Mouse (Mus musculus) CH12.LX (cell line): ENCODE measurements at regions not wholly inside any gene's neighbourhood (a gene's known extent, or its start where the extent isn't known, plus 50 kb on each side); places are given as distances from the start of the nearest gene placed in this dataset.

Experiments used
- DNase-seq: peaks from one replicate; pipeline ENCODE4 v3.0.0-alpha.2; 2013; ENCODE audit errors: extremely low read depth
- H3K27ac ChIP-seq: 2 replicates; pipeline ENCODE4 v1.5.1; 2012; ENCODE audit warnings: low read depth, mild to moderate bottlenecking, control low read depth, moderate library complexity; ENCODE audit not compliant: insufficient read depth
- H3K27me3 ChIP-seq: replicated peaks from 2 replicates; pipeline ENCODE3; 2012; ENCODE audit warnings: inconsistent platforms
- H3K36me3 ChIP-seq, 2 experiments: replicated peaks in 1 of 2; 2 replicates each; pipeline versions ENCODE3 to v1.6.1; 2012; ENCODE audit warnings: inconsistent platforms in 1 of 2, low read length in 1 of 2, mild to moderate bottlenecking in 1 of 2, mixed read lengths in 1 of 2, moderate library complexity in 1 of 2; ENCODE audit not compliant: control insufficient read depth in 1 of 2, insufficient read depth in 1 of 2
- H3K4me1 ChIP-seq, 2 experiments: 2 replicates each; pipeline ENCODE4 v1.6.1; 2012; ENCODE audit warnings: inconsistent platforms in 1 of 2, moderate library complexity in 1 of 2; ENCODE audit not compliant: insufficient read depth in 2 of 2, control insufficient read depth in 1 of 2
- H3K4me2 ChIP-seq: 2 replicates; pipeline ENCODE4 v1.6.1; 2012; ENCODE audit warnings: low read depth, mild to moderate bottlenecking, control low read depth; ENCODE audit not compliant: poor library complexity, insufficient read depth, severe bottlenecking
- H3K4me3 ChIP-seq, 3 experiments: fragments of 150-350 bp in 1 of 3; sonication (generic) in 1 of 3; replicated peaks in 1 of 3; 2 replicates each; pipeline versions ENCODE3 to v1.5.1; 2011 to 2012; ENCODE audit warnings: low read depth in 2 of 3, low read length in 2 of 3, mild to moderate bottlenecking in 2 of 3, moderate library complexity in 2 of 3, control low read depth in 1 of 3, improper control_type of control experiment in 1 of 3, inconsistent platforms in 1 of 3, mixed read lengths in 1 of 3; ENCODE audit not compliant: poor library complexity in 1 of 3
- H3K79me2 ChIP-seq: replicated peaks from 2 replicates; pipeline ENCODE4 v1.6.1; 2012; ENCODE audit warnings: mild to moderate bottlenecking, moderate library complexity; ENCODE audit not compliant: control insufficient read depth, poor library complexity, insufficient read depth, severe bottlenecking; ENCODE audit errors: extremely low read depth
- H3K9ac ChIP-seq: 2 replicates; pipeline ENCODE4 v1.6.1; 2012; ENCODE audit warnings: low read depth, mild to moderate bottlenecking, control low read depth, moderate library complexity; ENCODE audit not compliant: insufficient read depth
- H3K9me3 ChIP-seq: replicated peaks from 2 replicates; pipeline ENCODE3; 2012; ENCODE audit warnings: low read length, inconsistent platforms, mixed read lengths
- CHD2 ChIP-seq: IDR thresholded peaks from 2 replicates; pipeline ENCODE4 v1.6.1; 2011; ENCODE audit warnings: low read length, improper control_type of control experiment
- CTCF ChIP-seq, 2 experiments: IDR thresholded peaks in 1 of 2; conservative IDR thresholded peaks in 1 of 2; 2 replicates each; pipeline ENCODE4 v1.5.1; 2011 to 2012; ENCODE audit warnings: low read depth in 2 of 2, low read length in 2 of 2, improper control_type of control experiment in 1 of 2, inconsistent platforms in 1 of 2, mild to moderate bottlenecking in 1 of 2, moderate library complexity in 1 of 2
- ETS1 ChIP-seq: conservative IDR thresholded peaks from 2 replicates; pipeline ENCODE4 v1.6.1; 2012; ENCODE audit warnings: low read depth, mild to moderate bottlenecking, inconsistent platforms, low read length, improper control_type of control experiment, moderate library complexity
- JUND ChIP-seq: conservative IDR thresholded peaks from 2 replicates; pipeline ENCODE4 v1.6.1; 2011; ENCODE audit warnings: low read depth, low read length, improper control_type of control experiment
- MAX ChIP-seq: IDR thresholded peaks from 2 replicates; pipeline ENCODE4 v1.6.1; 2011; ENCODE audit warnings: low read length, improper control_type of control experiment
- MAZ ChIP-seq: IDR thresholded peaks from 2 replicates; pipeline ENCODE4 v1.6.1; 2012; ENCODE audit warnings: low read depth, mild to moderate bottlenecking, inconsistent platforms, low read length, improper control_type of control experiment, moderate library complexity
- NELFE ChIP-seq: IDR thresholded peaks from 2 replicates; pipeline ENCODE4 v1.6.1; 2011; ENCODE audit warnings: low read depth, low read length, improper control_type of control experiment
- PAX5 ChIP-seq: IDR thresholded peaks from 2 replicates; pipeline ENCODE4 v1.6.1; 2012; ENCODE audit warnings: low read length, inconsistent platforms, mixed read lengths
- POLR2A ChIP-seq: IDR thresholded peaks from 2 replicates; pipeline ENCODE4 v1.6.1; 2011; ENCODE audit warnings: low read depth, mild to moderate bottlenecking, improper control_type of control experiment, low read length
- RCOR1 ChIP-seq: conservative IDR thresholded peaks from 2 replicates; pipeline ENCODE4 v1.6.1; 2012; ENCODE audit warnings: low read depth, mild to moderate bottlenecking, inconsistent platforms, low read length, improper control_type of control experiment
- SIN3A ChIP-seq: IDR thresholded peaks from 2 replicates; pipeline ENCODE4 v1.6.1; 2012; ENCODE audit warnings: low read length, improper control_type of control experiment, inconsistent platforms
- USF1 ChIP-seq: IDR thresholded peaks from 2 replicates; pipeline ENCODE4 v1.6.1; 2014; ENCODE audit warnings: low read depth, mild to moderate bottlenecking, inconsistent platforms, low read length, improper control_type of control experiment
- USF2 ChIP-seq: conservative IDR thresholded peaks from 2 replicates; pipeline ENCODE4 v1.6.1; 2011; ENCODE audit warnings: low read depth, low read length, improper control_type of control experiment
- ZNF384 ChIP-seq: IDR thresholded peaks from 2 replicates; pipeline ENCODE4 v1.6.1; 2012; ENCODE audit warnings: low read depth, low read length, improper control_type of control experiment, inconsistent platforms
- dilution Hi-C: fragments of 300-500 bp; cut with MboI; formaldehyde crosslinking; loops from 2 replicates; pipeline ENCODE4 v1.14.3; 2020; ENCODE audit warnings: low sequenced_read_pairs; ENCODE audit not compliant: extremely low pct_unique_long_range_greater_than_20kb, extremely low pct_ligation_motif_present
- in situ Hi-C: fragments of 300-500 bp; cut with MboI; formaldehyde crosslinking; loops from 3 replicates; pipeline ENCODE4 v1.14.3; 2019; ENCODE audit warnings: low sequenced_read_pairs, low pct_ligation_motif_present, low pct_unique_long_range_greater_than_20kb, mixed read lengths

GRCm38 (mm10) chr14:102492376-102492775 lies 490.1 kb downstream of the Kctd12 start:
- no peaks in the 10 kb centered on the region for H3K79me2 ChIP-seq
- H3K36me3 ChIP-seq: no peaks in the 10 kb centered on the region
- no peak overlapping the region for H3K9ac ChIP-seq
- no peak for TF ChIP-seq CTCF (conservative IDR thresholded peaks at IDR 0.05 in 1 of 2, IDR thresholded peaks at IDR 0.05 in 1 of 2; ENCODE audit: low read depth in 2 of 2, low read length in 2 of 2)
- no peak for TF ChIP-seq RCOR1
- no peak for TF ChIP-seq CHD2
- no peak for TF ChIP-seq NELFE
- TF ChIP-seq USF2: no peak
- DNase-seq: no peak
- no peak overlapping the region for H3K4me3 ChIP-seq
- no peak overlapping the region for H3K27ac ChIP-seq
- H3K4me2 ChIP-seq: no peak overlapping the region
- no peaks in the 10 kb centered on the region for H3K27me3 ChIP-seq
- H3K9me3 ChIP-seq: no peaks in the 10 kb centered on the region
- no peaks in the 10 kb centered on the region for H3K4me1 ChIP-seq
- dilution Hi-C loops: no loop called here
- in situ Hi-C loops: no loop called here

GRCm38 (mm10) chr14:102491205-102491604 lies 491.2 kb downstream of the Kctd12 start:
- Histone ChIP-seq H3K4me1 (no peaks in the 10 kb centered on the region), H3K9me3 (no peaks in the 10 kb centered on the region), H3K79me2 (no peaks in the 10 kb centered on the region), H3K9ac (no peak overlapping the region), H3K27ac (no peak overlapping the region), H3K4me3 (no peak overlapping the region), H3K36me3 (no peaks in the 10 kb centered on the region), H3K4me2 (no peak overlapping the region), H3K27me3 (no peaks in the 10 kb centered on the region)
- DNase-seq: no peak
- in situ Hi-C loops (no loop called here), dilution Hi-C loops (no loop called here)
- TF ChIP-seq MAX (no peak), POLR2A (no peak), CTCF (conservative IDR thresholded peaks at IDR 0.05 in 1 of 2, IDR thresholded peaks at IDR 0.05 in 1 of 2; ENCODE audit: low read depth in 2 of 2, low read length in 2 of 2) (no peak)

GRCm38 (mm10) chr14:102477162-102477561 lies 505.3 kb downstream of the Kctd12 start:
- H3K79me2 ChIP-seq: no peaks in the 10 kb centered on the region
- no peak overlapping the region for H3K27ac ChIP-seq
- no peak for TF ChIP-seq USF1
- TF ChIP-seq MAZ: no peak
- TF ChIP-seq JUND: no peak
- TF ChIP-seq ETS1: no peak
- TF ChIP-seq SIN3A: no peak
- no peak for TF ChIP-seq PAX5
- no peak for TF ChIP-seq ZNF384
- no peak for TF ChIP-seq USF2
- no peak overlapping the region for H3K4me3 ChIP-seq
- no peak for DNase-seq
- no peaks in the 10 kb centered on the region for H3K27me3 ChIP-seq
- in situ Hi-C loops (no loop called here), dilution Hi-C loops (no loop called here)
- no peaks in the 10 kb centered on the region for H3K4me1 ChIP-seq
- H3K9me3 ChIP-seq: no peaks in the 10 kb centered on the region
- H3K36me3 ChIP-seq: no peaks in the 10 kb centered on the region
- no peak overlapping the region for H3K9ac ChIP-seq
- no peak overlapping the region for H3K4me2 ChIP-seq
